Mouse (Mus musculus) forebrain, embryonic 11.5 days (tissue): Measurements from ENCODE around the gene Gpr157. TPM values are rescaled to one million over a fixed set of nuclear protein-coding genes. Genes with fewer than 3 reads are reported as not detected.

Source experiments
- ATAC-seq: fragments of 200-750 bp; cut with Nextera tagmentation; replicated peaks from 2 replicates; pipeline ENCODE4 v1.8.0; 2017; ENCODE audit warnings: moderate TSS enrichment; ENCODE audit not compliant: low FRiP score
- DNase-seq: peaks from one replicate; pipeline ENCODE4 v3.0.0-alpha.2; 2017; ENCODE audit warnings: low spot score
- H3K27ac ChIP-seq: fragments of 300-500 bp; sonication (generic); 2 replicates; pipeline ENCODE4 v1.5.1; 2014; ENCODE audit warnings: low read depth, low read length
- H3K27me3 ChIP-seq: fragments of 300-500 bp; sonication (generic); 2 replicates; pipeline ENCODE4 v1.6.1; 2014; ENCODE audit warnings: mild to moderate bottlenecking, low read length, mixed read lengths; ENCODE audit not compliant: control insufficient read depth, insufficient read depth
- H3K36me3 ChIP-seq: fragments of 300-500 bp; sonication (generic); 2 replicates; pipeline ENCODE4 v1.6.1; 2014; ENCODE audit warnings: mild to moderate bottlenecking, low read length, moderate library complexity, mixed read lengths; ENCODE audit not compliant: control insufficient read depth, insufficient read depth
- H3K4me1 ChIP-seq: fragments of 300-500 bp; sonication (generic); replicated peaks from 2 replicates; pipeline ENCODE4 v1.6.1; 2014; ENCODE audit warnings: low read length, mixed read lengths; ENCODE audit not compliant: control insufficient read depth, insufficient read depth
- H3K4me2 ChIP-seq: fragments of 300-500 bp; sonication (generic); 2 replicates; pipeline ENCODE4 v1.6.1; 2014; ENCODE audit warnings: low read depth, mild to moderate bottlenecking, low read length, moderate library complexity, mixed read lengths; ENCODE audit not compliant: severe bottlenecking
- H3K4me3 ChIP-seq: fragments of 300-500 bp; sonication (generic); 2 replicates; pipeline ENCODE4 v1.5.1; 2014; ENCODE audit warnings: low read depth, low read length
- H3K9ac ChIP-seq: fragments of 300-500 bp; sonication (generic); 2 replicates; pipeline ENCODE4 v1.6.1; 2014; ENCODE audit warnings: low read length
- H3K9me3 ChIP-seq: fragments of 300-500 bp; sonication (generic); 2 replicates; pipeline ENCODE4 v1.6.1; 2016; ENCODE audit warnings: low read length, mixed read lengths; ENCODE audit not compliant: control insufficient read depth
- WGBS: fragments of 180-500 bp; shearing (Covaris S2); extraction: QIAGEN DNeasy Blood & Tissue Kit; methylation state at CpG from one replicate; pipeline ENCODE4 v1.1.7; 2014; 5-methylcytosine and 5-hydroxymethylcytosine counted together
- polyA plus RNA-seq: library from polyadenylated mRNA; unstranded; fragments of >200 nt; fragmentation: Nextera tagmentation; extraction: Ambion mirVana; gene quantifications from 2 replicates; pipeline ENCODE4 v1.2.1, GENCODE M21; 2014

The Gpr157 gene
- polyA plus RNA-seq, 1 experiment from 2014 or later: 0.24 TPM

DNA sequence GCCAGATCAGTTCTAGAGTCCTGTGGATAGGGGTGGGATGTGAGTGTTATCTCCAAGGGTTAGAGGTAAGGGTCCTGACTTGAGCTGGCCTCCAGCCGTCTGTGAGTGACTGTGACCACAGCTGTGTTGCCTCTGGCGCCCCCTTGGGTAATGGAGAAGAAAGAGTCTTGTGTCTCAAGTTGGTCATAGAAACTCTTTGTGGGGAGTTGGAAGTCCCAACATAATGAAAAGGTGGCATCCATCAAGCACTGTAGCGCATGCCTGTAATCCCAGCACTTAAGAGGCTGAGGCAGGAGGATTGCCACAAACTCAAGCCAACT, 5.4 kb downstream of the Gpr157 start:
- H3K9me3 ChIP-seq: no peaks in the 10 kb centered on the region
- H3K27me3 ChIP-seq: peaks cover 28% of the 10 kb centered on the region
- no peak overlapping the region for H3K9ac ChIP-seq
- no peaks in the 10 kb centered on the region for H3K36me3 ChIP-seq
- no peak overlapping the region for H3K27ac ChIP-seq
- no peak overlapping the region for H3K4me2 ChIP-seq
- DNase-seq (no peak), ATAC-seq (no peak)
- 50% methylated on average over 3 of the region's 3 CpGs for WGBS
- peaks cover 14% of the 10 kb centered on the region; the same call in 1 of the 2 replicates for H3K4me1 ChIP-seq
- H3K4me3 ChIP-seq: no peak overlapping the region

DNA sequence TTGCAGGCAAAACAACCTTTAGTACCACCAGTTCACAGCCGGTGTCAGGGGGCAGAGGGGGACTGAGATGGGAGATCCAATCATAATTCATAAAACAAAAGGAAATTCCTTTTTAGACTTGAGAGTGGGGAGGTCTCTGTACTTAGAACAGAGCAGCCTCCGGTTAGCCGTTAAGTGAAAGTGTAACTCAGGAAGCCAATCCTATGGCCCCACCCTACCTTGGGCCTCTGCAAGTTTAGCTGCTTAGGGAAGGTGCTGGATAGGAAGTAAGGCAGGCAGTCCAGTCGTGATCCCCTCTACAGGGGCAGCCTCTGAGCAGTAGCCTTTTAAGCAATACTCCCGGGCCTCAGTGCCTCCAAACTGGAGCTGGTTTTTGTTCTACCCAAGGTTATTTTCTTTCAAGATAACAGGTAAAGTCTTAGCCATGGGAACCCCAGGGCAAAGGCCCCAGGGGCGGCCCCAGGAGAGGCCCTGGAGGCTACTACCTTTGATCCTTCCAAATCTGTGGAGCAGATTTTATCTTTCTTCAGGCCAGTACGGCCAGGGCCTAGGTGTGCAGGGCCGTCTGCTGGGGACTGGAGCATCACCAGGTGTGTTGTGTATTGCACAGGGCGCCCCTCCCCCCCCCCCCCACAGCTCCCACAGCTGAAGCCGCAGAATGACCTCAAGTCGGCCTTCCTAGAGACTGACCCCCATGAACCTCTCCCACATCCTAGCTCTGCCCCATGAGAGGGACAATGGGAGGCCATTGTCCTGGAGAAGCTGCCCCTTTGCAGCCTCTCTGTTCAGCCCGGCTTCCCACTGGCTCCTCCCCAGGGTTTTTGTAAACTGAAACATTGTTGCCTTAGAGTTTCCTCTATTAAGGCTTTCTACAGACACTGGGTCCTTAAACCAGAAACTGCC, 6.6 kb downstream of the Gpr157 start:
- Histone ChIP-seq H3K4me1 (peaks cover 11% of the 10 kb centered on the region; the same call in 1 of the 2 replicates), H3K27ac (no peak overlapping the region), H3K4me2 (no peak overlapping the region), H3K4me3 (no peak overlapping the region), H3K36me3 (no peaks in the 10 kb centered on the region), H3K9me3 (no peaks in the 10 kb centered on the region), H3K9ac (no peak overlapping the region), H3K27me3 (peaks cover 16% of the 10 kb centered on the region)
- 19% methylated on average over 12 of the region's 12 CpGs for WGBS
- ATAC-seq (no peak), DNase-seq (no peak)

DNA sequence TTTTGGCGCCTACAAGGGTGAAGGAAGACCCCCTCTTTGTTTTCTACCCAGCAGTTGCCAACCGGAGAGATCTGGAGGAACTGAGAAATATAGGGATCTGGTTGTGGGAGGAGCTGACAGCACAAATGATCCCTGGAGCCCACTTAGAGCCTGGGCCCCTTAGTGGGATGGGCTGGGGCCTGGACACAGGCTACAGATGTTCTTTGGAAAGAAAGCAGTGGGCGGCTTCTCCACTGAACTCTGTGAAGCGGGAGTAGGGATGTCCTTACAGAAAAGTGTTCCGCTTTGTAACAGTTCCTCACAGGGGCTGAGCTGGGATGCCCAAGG, 7.3 kb downstream of the Gpr157 start:
- Histone ChIP-seq H3K4me1 (peaks cover 11% of the 10 kb centered on the region; the same call in 1 of the 2 replicates), H3K4me3 (no peak overlapping the region), H3K9ac (no peak overlapping the region), H3K27ac (no peak overlapping the region), H3K27me3 (peaks cover 10% of the 10 kb centered on the region), H3K9me3 (no peaks in the 10 kb centered on the region), H3K36me3 (no peaks in the 10 kb centered on the region), H3K4me2 (no peak overlapping the region)
- WGBS: 9% methylated on average over 5 of the region's 5 CpGs
- ATAC-seq (no peak), DNase-seq (no peak)

DNA sequence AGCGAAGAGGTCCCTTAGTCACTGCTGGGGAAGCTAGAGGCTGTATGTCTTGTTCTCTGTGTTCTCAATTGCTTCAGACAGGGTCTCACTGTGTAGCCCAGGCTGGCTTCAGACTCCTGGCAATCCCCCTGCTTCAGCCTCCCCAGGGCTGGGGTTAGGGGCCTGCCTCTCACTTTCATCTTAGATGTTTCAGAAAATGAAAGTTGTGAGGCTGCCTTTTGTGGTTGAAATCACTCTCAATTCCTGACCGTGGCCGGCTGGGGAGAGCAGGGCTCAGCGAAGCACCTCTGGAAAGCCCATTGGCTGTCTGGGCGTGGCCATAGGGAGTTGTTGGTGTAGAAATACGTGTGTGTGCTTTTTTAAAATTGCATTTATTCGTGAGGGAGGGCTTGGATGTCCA, 9.1 kb downstream of the Gpr157 start:
- Histone ChIP-seq H3K36me3 (no peaks in the 10 kb centered on the region), H3K9ac (no peak overlapping the region), H3K27ac (no peak overlapping the region), H3K9me3 (no peaks in the 10 kb centered on the region), H3K4me1 (peaks cover 11% of the 10 kb centered on the region; the same call in 1 of the 2 replicates), H3K27me3 (peaks cover 4% of the 10 kb centered on the region), H3K4me2 (no peak overlapping the region), H3K4me3 (no peak overlapping the region)
- no peak for DNase-seq
- no peak for ATAC-seq
- WGBS: 77% methylated on average over 7 of the region's 7 CpGs

DNA sequence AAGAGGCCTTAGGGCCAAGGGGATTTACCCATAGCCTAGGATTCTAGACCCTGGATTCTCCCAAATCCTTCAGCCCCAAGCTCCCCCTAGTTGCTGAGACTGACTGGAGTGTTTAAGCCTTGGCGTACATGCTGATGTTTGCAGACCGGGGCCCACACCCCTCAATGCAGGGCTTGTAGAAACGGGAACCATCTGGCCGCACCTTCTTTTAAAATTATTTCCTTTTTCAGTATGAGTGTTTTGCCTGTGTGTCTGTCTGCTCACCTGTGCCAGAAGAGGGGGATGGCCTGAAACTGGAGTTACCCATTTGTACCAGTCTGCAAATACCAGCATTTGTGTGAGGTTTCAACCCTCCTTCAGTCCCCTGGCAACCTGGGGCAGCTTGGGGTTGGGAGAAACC, 10.7 kb downstream of the Gpr157 start:
- no peaks in the 10 kb centered on the region for H3K9me3 ChIP-seq
- DNase-seq (no peak), ATAC-seq (no peak)
- H3K27me3 ChIP-seq: peaks cover 2% of the 10 kb centered on the region; the same call in 1 of the 2 replicates
- no peaks in the 10 kb centered on the region for H3K36me3 ChIP-seq
- peaks cover 11% of the 10 kb centered on the region; the same call in 1 of the 2 replicates for H3K4me1 ChIP-seq
- WGBS: 89% methylated on average over 4 of the region's 4 CpGs
- no peak overlapping the region for H3K4me2 ChIP-seq
- H3K4me3 ChIP-seq: no peak overlapping the region
- H3K9ac ChIP-seq: no peak overlapping the region
- H3K27ac ChIP-seq: no peak overlapping the region

DNA sequence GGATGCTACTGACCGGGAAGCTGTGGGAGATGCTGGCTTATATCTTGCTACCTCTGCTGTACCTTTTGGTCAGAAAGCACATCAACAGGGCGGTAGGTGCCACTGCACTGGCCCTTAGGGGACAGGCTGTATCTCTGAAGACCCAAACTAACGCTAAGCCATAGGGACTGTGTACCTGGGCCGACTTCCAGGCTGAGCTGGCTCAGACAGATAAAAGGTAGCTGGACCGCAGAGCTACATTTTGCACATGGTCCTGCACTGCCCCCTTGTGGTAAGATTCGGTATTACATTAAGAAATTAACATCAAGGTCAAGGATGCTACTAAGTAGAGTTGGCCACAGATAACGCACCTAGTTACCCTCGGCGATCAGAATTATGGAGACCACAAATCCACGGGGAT, 11.7 kb downstream of the Gpr157 start:
- H3K27me3 ChIP-seq: peaks cover 2% of the 10 kb centered on the region; the same call in 1 of the 2 replicates
- 19% methylated on average over 10 of the region's 10 CpGs for WGBS
- H3K4me1 ChIP-seq: peaks cover 7% of the 10 kb centered on the region; the same call in 1 of the 2 replicates
- no peak overlapping the region for H3K4me3 ChIP-seq
- H3K9ac ChIP-seq: no peak overlapping the region
- H3K4me2 ChIP-seq: no peak overlapping the region
- peak; percentile 66 for DNase-seq
- 0 out of 2 replicates have a peak, but pooled peaks have one; percentile 46 for ATAC-seq
- H3K36me3 ChIP-seq: no peaks in the 10 kb centered on the region
- H3K9me3 ChIP-seq: no peaks in the 10 kb centered on the region
- no peak overlapping the region for H3K27ac ChIP-seq

DNA sequence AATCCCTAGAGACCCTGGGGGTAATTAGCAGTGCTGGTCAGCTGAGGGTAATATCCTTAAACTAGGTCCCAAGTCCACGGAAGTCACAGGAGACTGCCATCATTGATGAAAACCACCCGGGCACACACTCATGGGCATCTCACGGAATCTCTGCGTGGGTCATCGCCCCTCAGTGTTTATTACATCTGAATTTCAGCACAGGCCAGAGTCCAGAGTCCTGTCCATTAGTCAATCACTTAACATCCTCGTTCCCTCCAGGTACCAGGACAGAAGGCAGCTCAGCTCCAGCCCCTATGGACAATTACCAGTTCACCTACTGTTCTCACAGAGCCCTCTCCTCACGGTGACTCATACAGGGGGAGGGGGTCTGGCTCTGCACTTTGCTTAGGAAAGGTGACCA, 15.7 kb downstream of the Gpr157 start:
- H3K4me1 ChIP-seq: no peaks in the 10 kb centered on the region
- H3K9ac ChIP-seq: no peak overlapping the region
- no peak overlapping the region for H3K4me3 ChIP-seq
- ATAC-seq: no peak
- DNase-seq: no peak
- WGBS: 95% methylated on average over 7 of the region's 7 CpGs
- H3K36me3 ChIP-seq: no peaks in the 10 kb centered on the region
- H3K9me3 ChIP-seq: no peaks in the 10 kb centered on the region
- no peak overlapping the region for H3K4me2 ChIP-seq
- no peak overlapping the region for H3K27ac ChIP-seq
- H3K27me3 ChIP-seq: no peaks in the 10 kb centered on the region; the same call in 1 of the 2 replicates

DNA sequence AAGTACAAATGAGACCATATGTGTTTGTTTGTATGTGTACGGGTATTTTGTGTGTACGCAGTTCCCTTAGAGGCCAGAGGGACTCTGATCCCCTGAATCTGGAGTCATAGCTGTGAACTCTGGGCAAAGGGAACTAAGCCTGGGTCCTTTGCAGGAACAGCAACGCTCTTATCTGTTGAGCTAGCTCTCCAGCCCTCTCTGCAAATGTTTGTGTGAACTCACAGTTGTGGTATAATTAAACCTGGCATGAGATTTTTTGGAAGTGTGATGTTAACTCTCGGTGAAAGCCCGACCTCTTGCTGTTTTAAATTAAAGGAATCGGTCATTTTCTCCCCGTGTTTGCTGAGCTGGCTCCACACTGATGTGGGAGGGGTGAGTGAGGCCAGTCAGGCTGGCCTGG, 18.5 kb downstream of the Gpr157 start:
- 65% methylated on average over 7 of the region's 7 CpGs for WGBS
- Histone ChIP-seq H3K4me1 (no peaks in the 10 kb centered on the region), H3K27me3 (no peaks in the 10 kb centered on the region), H3K4me2 (no peak overlapping the region), H3K36me3 (no peaks in the 10 kb centered on the region), H3K27ac (no peak overlapping the region), H3K4me3 (no peak overlapping the region), H3K9me3 (no peaks in the 10 kb centered on the region), H3K9ac (no peak overlapping the region)
- no peak for ATAC-seq
- no peak for DNase-seq

DNA sequence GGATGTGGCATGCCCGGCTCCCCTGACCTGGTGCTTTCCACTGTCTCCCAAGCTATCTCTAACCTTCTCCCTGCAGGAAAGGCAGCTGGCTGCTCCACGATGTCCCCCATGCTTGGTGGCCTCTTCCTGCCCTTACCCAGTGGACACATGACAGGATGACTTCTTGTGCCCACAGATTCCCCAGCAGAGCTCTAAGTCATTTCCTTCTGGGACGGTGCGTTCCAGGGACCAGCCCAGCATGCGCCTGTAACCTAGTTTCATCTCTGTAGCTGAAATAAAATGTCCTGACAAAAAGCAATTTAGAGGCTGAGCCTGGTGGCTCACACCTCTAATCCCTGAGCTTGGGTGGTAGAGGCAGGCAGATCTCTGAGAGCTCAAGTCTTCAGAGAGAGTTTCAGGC, 19.5 kb downstream of the Gpr157 start:
- Histone ChIP-seq H3K27ac (no peak overlapping the region), H3K9ac (no peak overlapping the region), H3K36me3 (no peaks in the 10 kb centered on the region), H3K27me3 (no peaks in the 10 kb centered on the region), H3K9me3 (no peaks in the 10 kb centered on the region), H3K4me1 (no peaks in the 10 kb centered on the region), H3K4me3 (no peak overlapping the region), H3K4me2 (no peak overlapping the region)
- WGBS: 88% methylated on average over 5 of the region's 5 CpGs
- ATAC-seq (no peak), DNase-seq (no peak)
